Mouse (Mus musculus): ENCODE measurements around the gene Gm572. TPM values are rescaled to one million over a fixed set of nuclear protein-coding genes. Genes with fewer than 3 reads are reported as not detected.

Gm572 gene
- polyA plus RNA-seq, 1 experiment from 2014 or later: not detected

DNA sequence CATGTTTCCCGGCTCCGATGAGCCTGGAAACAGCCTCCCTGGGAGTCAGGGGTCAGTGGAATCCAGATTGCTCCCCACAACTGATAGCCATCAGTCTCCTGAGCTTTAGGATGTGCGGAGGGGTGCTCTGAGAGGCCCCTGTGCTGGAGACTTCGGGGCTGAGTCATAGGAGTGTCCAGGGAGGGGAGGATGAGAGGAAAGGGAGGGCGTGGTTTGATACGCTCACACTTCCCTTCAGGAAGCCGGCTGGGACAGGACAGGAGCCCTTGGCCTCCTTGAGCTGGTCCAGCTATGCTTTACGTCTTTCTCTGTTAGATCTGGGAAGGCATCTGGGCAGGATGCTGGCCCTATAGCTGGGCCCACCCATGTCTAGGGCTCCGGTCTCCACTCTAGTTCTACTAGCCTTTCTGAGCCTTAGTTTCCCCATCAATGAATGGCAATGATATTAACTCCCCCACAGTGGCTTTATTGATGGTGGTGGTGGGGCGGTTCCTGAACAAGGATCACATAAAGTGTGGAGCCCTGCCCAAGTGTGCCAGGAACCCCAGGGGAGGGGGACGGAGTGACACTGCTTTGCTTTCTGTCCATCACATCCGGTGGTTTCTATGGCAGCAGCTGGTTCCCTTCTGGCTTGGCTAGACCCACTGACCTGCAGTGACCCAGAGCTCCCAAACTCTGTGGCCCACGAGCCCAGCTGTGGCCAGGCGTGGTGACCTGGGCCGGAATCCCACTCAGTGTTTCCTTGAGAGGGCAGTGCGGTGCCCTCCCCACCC lies 33.3 kb downstream of the Gm572 start:
- H3K4me3 ChIP-seq: no peak overlapping the region
- H3K9ac ChIP-seq: no peak overlapping the region
- WGBS: 44% methylated on average over 16 of the region's 16 CpGs
- no peak; the same call in 1 of the 2 replicates for ATAC-seq (ENCODE audit: insufficient number of reproducible peaks, low FRiP score, low TSS enrichment, low read depth)
- peaks cover 27% of the 10 kb centered on the region for H3K4me1 ChIP-seq
- H3K27ac ChIP-seq: peak overlapping the region; percentile 47; the same call in 1 of the 2 replicates
- no peaks in the 10 kb centered on the region for H3K9me3 ChIP-seq
- H3K4me2 ChIP-seq: no peak overlapping the region
- H3K27me3 ChIP-seq: 0 out of 2 replicates have a peak, but pooled peaks cover 5% of the 10 kb centered on the region
- no peaks in the 10 kb centered on the region for H3K36me3 ChIP-seq

GRCm38 (mm10) chr4:148676961-148677637 lies 34.0 kb downstream of the Gm572 start:
- H3K4me2 ChIP-seq: no peak overlapping the region
- 45% methylated on average over 20 of the region's 20 CpGs for WGBS
- H3K36me3 ChIP-seq: no peaks in the 10 kb centered on the region
- H3K9me3 ChIP-seq: no peaks in the 10 kb centered on the region
- no peak overlapping the region for H3K27ac ChIP-seq
- H3K4me1 ChIP-seq: peaks cover 31% of the 10 kb centered on the region
- H3K9ac ChIP-seq: no peak overlapping the region
- ATAC-seq (ENCODE audit: insufficient number of reproducible peaks, low FRiP score, low TSS enrichment, low read depth): no peak
- H3K4me3 ChIP-seq: no peak overlapping the region
- 0 out of 2 replicates have a peak, but pooled peaks cover 5% of the 10 kb centered on the region for H3K27me3 ChIP-seq

DNA sequence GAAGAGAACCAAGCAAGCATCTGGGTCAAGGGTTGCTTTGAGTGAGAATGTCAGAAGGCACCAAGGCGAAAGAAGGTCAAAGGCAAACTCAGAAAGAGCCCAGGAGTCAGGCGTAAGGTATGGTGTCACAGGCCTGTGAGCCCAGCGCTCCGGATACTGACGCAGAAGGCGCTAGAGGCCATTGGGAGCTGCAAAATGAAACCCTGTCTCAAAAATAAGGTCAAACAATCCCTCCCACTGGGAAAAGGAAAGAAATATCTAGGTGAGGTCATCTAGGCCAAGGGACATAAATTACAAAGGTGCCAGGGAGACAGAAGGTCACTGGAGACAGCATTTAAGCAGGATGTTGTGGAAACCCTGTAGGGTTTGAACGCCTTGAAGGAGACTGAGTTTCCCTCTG lies 35.0 kb downstream of the Gm572 start:
- 82% methylated on average over 7 of the region's 7 CpGs for WGBS
- Histone ChIP-seq H3K27me3 (peaks cover 11% of the 10 kb centered on the region; the same call in 1 of the 2 replicates), H3K4me3 (no peak overlapping the region), H3K4me2 (no peak overlapping the region), H3K36me3 (no peaks in the 10 kb centered on the region), H3K9ac (no peak overlapping the region), H3K4me1 (peaks cover 36% of the 10 kb centered on the region), H3K27ac (no peak overlapping the region), H3K9me3 (no peaks in the 10 kb centered on the region)
- ATAC-seq (ENCODE audit: insufficient number of reproducible peaks, low FRiP score, low TSS enrichment, low read depth): no peak

GRCm38 (mm10) chr4:148680505-148681067 lies 37.5 kb downstream of the Gm572 start:
- Histone ChIP-seq H3K9me3 (no peaks in the 10 kb centered on the region), H3K9ac (no peak overlapping the region), H3K27ac (no peak overlapping the region), H3K4me3 (no peak overlapping the region), H3K4me1 (peaks cover 39% of the 10 kb centered on the region), H3K36me3 (no peaks in the 10 kb centered on the region), H3K4me2 (no peak overlapping the region), H3K27me3 (peaks cover 18% of the 10 kb centered on the region; the same call in 1 of the 2 replicates)
- ATAC-seq (ENCODE audit: insufficient number of reproducible peaks, low FRiP score, low TSS enrichment, low read depth): no peak
- WGBS: 66% methylated on average over 1 of the region's 1 CpGs

GRCm38 (mm10) chr4:148681429-148681828 lies 38.3 kb downstream of the Gm572 start:
- H3K9me3 ChIP-seq: no peaks in the 10 kb centered on the region
- H3K27me3 ChIP-seq: peaks cover 21% of the 10 kb centered on the region; the same call in 1 of the 2 replicates
- peaks cover 39% of the 10 kb centered on the region for H3K4me1 ChIP-seq
- H3K4me2 ChIP-seq: peak overlapping the region; percentile 14; the same call in 1 of the 2 replicates
- H3K27ac ChIP-seq: no peak overlapping the region
- WGBS: 15% methylated on average over 8 of the region's 8 CpGs
- H3K9ac ChIP-seq: no peak overlapping the region
- H3K4me3 ChIP-seq: no peak overlapping the region
- H3K36me3 ChIP-seq: no peaks in the 10 kb centered on the region
- no peak for ATAC-seq (ENCODE audit: insufficient number of reproducible peaks, low FRiP score, low TSS enrichment, low read depth)

DNA sequence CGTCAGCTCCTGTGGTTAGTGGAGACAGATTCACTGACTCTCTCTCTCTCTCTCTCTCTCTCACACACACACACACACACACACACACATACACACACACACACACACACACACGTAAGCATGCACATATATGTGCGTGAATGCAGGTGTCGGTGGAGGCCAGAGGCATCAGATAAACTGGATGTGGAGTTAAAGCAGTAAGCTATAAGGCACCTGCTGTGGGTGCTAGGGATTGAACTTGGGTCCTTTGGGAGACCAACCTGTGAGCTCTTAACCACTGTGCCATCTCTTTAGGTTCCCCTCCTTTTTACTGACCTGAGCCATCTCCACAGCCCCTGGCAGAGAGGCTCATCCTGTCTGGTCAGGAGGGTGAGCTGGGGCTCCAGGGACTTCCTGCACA lies 39.8 kb downstream of the Gm572 start:
- Histone ChIP-seq H3K27ac (no peak overlapping the region), H3K9me3 (no peaks in the 10 kb centered on the region), H3K4me2 (no peak overlapping the region), H3K36me3 (no peaks in the 10 kb centered on the region), H3K27me3 (peaks cover 27% of the 10 kb centered on the region; the same call in 1 of the 2 replicates), H3K4me3 (no peak overlapping the region), H3K9ac (no peak overlapping the region), H3K4me1 (peaks cover 42% of the 10 kb centered on the region)
- no peak for ATAC-seq (ENCODE audit: insufficient number of reproducible peaks, low FRiP score, low TSS enrichment, low read depth)
- 83% methylated on average over 4 of the region's 4 CpGs for WGBS

DNA sequence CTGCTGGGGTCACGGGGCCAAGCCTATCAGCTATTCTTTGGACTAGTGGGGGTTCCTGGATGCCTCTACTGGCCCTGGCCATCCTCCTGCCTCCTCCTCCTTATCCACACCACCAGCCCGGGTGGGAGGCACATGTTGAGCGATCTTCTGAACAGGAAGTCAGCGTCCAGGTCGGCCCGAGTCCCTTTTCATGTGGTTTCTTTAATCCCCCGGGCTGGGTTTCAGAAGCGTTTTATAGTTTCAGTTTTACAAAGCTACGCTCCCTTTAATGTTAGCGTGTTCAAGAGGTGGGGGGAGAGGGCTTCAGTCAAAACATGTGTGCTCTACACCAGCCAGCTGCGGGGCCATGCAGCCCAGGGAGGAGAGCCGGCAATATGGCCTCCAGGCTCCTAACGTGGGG lies 40.4 kb downstream of the Gm572 start:
- 22% methylated on average over 13 of the region's 13 CpGs for whole genome bisulfite sequencing

DNA sequence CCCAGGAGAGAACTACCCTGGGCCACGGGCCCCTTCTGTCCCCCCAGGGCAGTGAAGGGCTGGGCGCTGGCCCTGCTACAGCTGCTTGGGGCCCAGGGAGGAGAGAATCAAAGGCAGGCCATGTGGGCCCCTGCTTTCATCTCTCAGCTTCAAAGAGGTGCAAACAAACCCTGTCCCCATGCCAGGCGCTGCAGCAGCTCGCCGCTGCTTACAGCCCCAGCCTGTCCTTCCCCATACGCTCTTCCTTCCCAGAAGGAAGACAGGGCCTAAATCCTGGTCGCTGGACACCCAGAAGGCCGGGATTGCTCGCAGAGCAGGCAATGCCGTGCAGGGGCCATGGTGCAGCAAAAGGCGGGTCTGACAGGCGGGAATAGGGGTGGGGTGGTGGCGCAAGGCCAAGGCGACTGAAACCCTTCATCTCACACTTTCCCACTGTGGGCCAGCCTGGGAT lies 43.4 kb downstream of the Gm572 start:
- WGBS: 16% methylated on average over 13 of the region's 14 CpGs
- Histone ChIP-seq H3K9ac (no peak overlapping the region), H3K36me3 (no peaks in the 10 kb centered on the region), H3K9me3 (no peaks in the 10 kb centered on the region), H3K4me1 (peaks cover 47% of the 10 kb centered on the region), H3K4me2 (peak overlapping the region; percentile 13; the same call in 1 of the 2 replicates), H3K27me3 (peaks cover 24% of the 10 kb centered on the region; the same call in 1 of the 2 replicates), H3K27ac (no peak overlapping the region; the same call in 1 of the 2 replicates), H3K4me3 (no peak overlapping the region)
- ATAC-seq (ENCODE audit: insufficient number of reproducible peaks, low FRiP score, low TSS enrichment, low read depth): no peak

More for the DNA sequence above, 40.4 kb downstream of the Gm572 start:
- peaks cover 28% of the 10 kb centered on the region; the same call in 1 of the 2 replicates for H3K27me3 ChIP-seq
- H3K9ac ChIP-seq: no peak overlapping the region
- no peak for ATAC-seq (ENCODE audit: insufficient number of reproducible peaks, low FRiP score, low TSS enrichment, low read depth)
- H3K9me3 ChIP-seq: no peaks in the 10 kb centered on the region
- H3K4me1 ChIP-seq: peaks cover 47% of the 10 kb centered on the region
- H3K36me3 ChIP-seq: no peaks in the 10 kb centered on the region
- H3K27ac ChIP-seq: no peak overlapping the region
- no peak overlapping the region for H3K4me3 ChIP-seq
- H3K4me2 ChIP-seq: no peak overlapping the region

GRCm38 (mm10) chr4:148688091-148688490 lies 45.0 kb downstream of the Gm572 start:
- Histone ChIP-seq H3K27ac (no peak overlapping the region), H3K4me2 (no peak overlapping the region), H3K9ac (no peak overlapping the region), H3K27me3 (peaks cover 18% of the 10 kb centered on the region; the same call in 1 of the 2 replicates), H3K9me3 (no peaks in the 10 kb centered on the region), H3K4me1 (peaks cover 36% of the 10 kb centered on the region), H3K4me3 (no peak overlapping the region), H3K36me3 (no peaks in the 10 kb centered on the region)
- ATAC-seq (ENCODE audit: insufficient number of reproducible peaks, low FRiP score, low TSS enrichment, low read depth): no peak
- 8% methylated on average over 2 of the region's 2 CpGs for WGBS

DNA sequence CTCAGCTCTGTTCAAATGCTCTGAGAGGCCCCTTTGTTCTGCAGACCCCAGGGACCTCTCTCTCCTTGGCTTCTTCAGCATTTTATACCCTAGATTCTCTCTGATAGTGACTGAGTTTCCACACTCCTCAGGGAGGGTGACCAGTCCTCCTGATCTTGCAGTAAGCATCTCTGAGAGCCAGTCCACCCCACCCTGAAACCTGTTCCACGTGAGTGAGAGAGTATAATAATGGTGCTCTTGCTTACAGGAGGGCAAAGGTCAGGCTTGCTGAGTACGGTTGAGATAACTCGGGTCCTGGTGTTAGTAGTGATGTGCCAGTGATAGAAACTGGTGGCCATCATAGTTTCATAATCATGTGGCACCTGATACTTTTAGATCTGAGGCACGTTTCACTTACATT lies 48.1 kb downstream of the Gm572 start:
- H3K4me1 ChIP-seq: peaks cover 24% of the 10 kb centered on the region
- no peak for ATAC-seq (ENCODE audit: insufficient number of reproducible peaks, low FRiP score, low TSS enrichment, low read depth)
- no peaks in the 10 kb centered on the region for H3K9me3 ChIP-seq
- H3K4me2 ChIP-seq: no peak overlapping the region
- WGBS: 86% methylated on average over 4 of the region's 4 CpGs
- H3K4me3 ChIP-seq: no peak overlapping the region
- peaks cover 11% of the 10 kb centered on the region; the same call in 1 of the 2 replicates for H3K27me3 ChIP-seq
- H3K9ac ChIP-seq: no peak overlapping the region
- H3K36me3 ChIP-seq: no peaks in the 10 kb centered on the region
- no peak overlapping the region for H3K27ac ChIP-seq

DNA sequence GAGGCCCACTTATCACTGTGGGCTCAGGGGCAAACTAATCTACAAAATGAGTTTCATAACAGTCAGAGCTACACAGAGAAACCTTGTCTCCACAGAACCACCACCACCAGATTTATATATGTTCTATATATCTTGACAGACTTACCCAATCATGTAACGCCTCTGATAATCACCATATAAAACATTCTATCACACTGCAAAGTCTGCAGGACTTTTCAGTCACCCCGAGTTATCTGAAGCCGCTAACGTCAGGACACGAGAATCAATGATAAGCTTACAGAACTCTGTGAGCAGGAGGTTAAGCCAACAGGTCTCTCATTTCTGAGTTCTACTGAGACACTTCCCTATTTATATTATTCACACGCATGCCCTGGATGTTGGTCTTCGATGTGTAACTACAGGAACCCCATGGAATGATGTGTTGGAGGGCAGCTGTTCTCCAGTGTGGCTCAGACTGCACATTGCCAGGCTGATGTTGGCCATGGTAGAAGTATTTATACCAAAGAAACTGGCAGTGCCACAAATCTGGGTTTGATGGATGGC lies 50.4 kb downstream of the Gm572 start:
- WGBS: 80% methylated on average over 7 of the region's 7 CpGs
- H3K9me3 ChIP-seq: no peaks in the 10 kb centered on the region
- no peak for ATAC-seq (ENCODE audit: insufficient number of reproducible peaks, low FRiP score, low TSS enrichment, low read depth)
- H3K27me3 ChIP-seq: 0 out of 2 replicates have a peak, but pooled peaks cover under 1% of the 10 kb centered on the region
- no peak overlapping the region for H3K4me3 ChIP-seq
- peaks cover 4% of the 10 kb centered on the region for H3K4me1 ChIP-seq
- no peak overlapping the region for H3K4me2 ChIP-seq
- H3K9ac ChIP-seq: no peak overlapping the region
- H3K27ac ChIP-seq: no peak overlapping the region
- H3K36me3 ChIP-seq: no peaks in the 10 kb centered on the region

All from limb, embryonic 15.5 days (tissue).